Mouse (Mus musculus): ENCODE results near the gene Prr15. TPM values are rescaled to one million over a fixed set of nuclear protein-coding genes. Genes with fewer than 3 reads are reported as not detected.
A peak's percentile ranks its signal among the peaks of the same experiment; 100 is the strongest.

Gene Prr15
- 1 to 10 TPM in 1 of 2 experiments, under 1 TPM in 1; 0.59 to 1.0 TPM for total RNA-seq (2021)
- long read RNA-seq, experiment 1: 0 reads
- long read RNA-seq, experiment 2: 0 reads

DNA sequence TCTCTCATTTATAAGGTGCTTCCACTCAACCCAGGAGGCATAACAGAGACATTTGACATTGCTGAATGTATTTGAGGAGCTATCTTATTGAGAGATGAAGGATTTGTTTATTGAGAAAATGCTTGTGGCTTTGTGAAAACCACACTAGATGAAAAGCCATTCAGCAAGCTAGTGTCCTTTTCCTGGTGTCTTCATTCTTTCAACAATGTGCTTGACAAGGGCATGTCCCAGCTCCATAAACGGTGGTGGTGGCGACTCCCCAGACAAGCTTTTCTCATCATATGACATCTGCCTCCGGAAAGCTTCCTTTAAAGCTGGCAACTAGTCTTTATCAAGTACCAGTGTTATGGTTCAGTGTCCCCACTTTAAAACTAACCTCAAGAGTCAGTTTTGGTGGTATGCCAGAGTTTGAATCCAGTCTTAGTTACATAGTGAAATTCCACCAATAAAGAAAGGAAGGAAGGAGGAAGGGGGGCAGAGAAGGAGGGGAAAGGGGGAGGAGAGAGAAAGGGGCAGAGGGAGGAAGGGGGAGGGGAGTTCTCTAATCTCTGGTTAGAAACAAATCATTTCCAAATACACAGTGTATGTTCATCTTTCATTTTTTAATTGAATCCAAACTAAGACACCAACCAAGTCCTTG, at the start of gene Prr15:
Gene Prr15 (plus strand): TSS at position 590 of the 640 bp plus-strand sequence.
- DNase-seq (ENCODE audit: low spot score): no peak

DNA sequence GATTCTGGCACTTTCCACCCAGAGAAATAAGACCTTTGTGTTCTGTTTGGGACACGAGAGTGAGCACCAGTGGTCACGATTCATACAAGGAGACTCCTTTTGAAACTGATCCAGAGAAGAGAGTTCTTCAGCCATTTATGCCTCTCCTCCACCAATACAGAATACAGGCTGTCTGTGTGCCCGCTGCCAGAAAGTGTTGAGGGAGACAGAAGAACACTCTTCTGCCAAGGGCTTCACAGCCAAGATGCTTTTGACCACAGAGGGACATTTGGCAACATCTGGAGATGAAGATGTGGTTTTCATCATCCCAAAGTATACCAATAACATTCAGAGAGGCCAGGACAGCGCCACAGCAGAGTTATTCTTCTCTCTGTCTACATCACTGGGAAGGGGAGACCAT, 48.4 kb upstream of the Prr15 start:
- no peak for DNase-seq (ENCODE audit: low spot score)

DNA sequence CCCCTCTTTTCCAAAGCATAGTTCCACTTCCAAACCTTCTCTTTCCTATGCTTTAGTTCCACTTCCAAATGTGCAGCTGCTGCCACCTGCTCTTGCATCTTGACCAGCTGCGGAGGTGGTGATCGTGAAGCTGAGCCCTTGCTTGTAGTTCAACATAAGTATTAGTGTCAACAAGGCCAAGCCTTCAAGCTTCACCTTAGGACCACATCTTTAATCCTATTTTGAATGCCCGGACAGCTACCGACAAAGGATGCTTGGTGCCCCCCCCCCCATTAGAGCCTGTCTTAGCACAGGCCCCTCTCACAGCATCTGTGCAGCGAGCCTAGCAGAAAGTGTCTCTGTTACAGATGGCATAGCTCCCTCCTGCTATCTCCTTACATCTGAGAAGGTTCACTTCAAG, 47.8 kb upstream of the Prr15 start:
- no peak for DNase-seq (ENCODE audit: low spot score)

DNA sequence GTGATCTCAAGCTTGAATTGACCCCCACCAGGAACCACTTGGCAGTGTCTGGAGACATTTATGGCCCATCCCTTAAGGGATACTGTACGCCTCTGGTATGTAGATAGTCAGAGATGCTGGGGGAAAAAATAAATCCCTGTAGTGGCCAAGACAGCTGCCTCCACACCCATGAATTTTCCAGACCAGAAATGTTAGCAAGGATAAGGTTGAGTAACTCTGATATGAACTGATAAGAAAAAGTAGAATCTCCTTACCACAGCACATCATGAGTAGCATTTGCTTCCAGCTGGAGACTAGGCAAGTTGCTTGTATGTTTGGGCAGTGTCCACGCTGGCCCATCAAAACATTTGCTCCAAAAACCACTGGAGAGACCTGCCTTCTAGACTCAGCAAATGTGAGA, 47.0 kb upstream of the Prr15 start:
- no peak for DNase-seq (ENCODE audit: low spot score)

DNA sequence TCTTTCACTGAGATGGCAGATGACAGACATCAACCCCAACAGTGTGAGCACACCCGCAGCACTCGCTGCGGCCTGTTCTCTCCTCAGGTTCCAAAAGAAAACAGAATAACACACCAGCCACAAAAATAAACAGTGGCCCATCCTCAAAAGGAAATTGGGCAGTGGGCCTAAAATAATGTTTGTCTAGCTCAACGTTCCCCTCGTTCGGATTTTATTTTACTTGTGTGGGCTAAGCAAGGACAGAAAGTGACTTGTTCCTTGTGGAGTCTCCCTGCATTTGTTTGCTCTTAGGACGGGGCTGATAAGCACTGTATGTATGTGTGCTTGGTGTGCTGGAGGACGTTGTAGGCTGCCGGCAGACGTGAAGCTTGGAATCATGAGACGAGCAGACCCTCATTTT, 46.2 kb upstream of the Prr15 start:
- DNase-seq (ENCODE audit: low spot score): no peak

DNA sequence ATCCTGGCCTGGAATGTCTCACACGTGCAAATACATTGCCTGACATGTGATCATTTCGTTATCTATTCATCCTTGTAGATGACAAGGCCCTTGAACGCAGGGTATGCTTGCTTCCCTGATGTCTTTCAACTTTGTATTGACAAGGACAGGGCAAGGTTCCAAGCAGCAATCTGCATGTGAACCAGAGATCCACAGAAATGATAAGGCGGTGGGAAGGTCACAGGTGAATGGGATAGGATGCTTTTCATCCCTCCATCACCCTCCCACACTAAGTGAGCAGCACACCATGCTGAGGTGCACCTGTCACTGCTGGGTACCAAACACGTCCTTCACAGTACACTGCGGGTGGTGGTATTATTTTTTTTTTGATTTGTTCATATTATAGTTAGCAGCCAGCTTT, 45.4 kb upstream of the Prr15 start:
- DNase-seq (ENCODE audit: low spot score): no peak

DNA sequence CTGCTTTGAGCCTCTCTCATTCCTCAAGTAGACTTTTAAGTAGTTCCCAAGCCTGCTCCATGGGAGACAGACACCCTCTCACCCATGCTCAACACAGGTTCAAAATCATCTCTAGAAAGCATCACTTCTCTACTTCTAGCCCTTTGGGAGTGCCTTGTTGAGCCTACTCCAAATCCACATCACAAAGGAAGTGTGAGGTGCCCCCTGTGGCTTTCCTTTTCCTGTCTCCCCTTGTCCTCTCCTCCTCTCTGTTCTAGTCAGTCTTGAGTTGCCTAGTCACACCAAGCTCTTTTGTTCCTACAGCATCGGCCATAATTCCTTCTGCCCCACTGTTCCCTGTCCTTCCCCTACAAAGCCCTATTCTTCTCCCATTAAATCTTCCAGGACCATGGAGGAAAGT, 42.3 kb upstream of the Prr15 start:
- no peak for DNase-seq (ENCODE audit: low spot score)

DNA sequence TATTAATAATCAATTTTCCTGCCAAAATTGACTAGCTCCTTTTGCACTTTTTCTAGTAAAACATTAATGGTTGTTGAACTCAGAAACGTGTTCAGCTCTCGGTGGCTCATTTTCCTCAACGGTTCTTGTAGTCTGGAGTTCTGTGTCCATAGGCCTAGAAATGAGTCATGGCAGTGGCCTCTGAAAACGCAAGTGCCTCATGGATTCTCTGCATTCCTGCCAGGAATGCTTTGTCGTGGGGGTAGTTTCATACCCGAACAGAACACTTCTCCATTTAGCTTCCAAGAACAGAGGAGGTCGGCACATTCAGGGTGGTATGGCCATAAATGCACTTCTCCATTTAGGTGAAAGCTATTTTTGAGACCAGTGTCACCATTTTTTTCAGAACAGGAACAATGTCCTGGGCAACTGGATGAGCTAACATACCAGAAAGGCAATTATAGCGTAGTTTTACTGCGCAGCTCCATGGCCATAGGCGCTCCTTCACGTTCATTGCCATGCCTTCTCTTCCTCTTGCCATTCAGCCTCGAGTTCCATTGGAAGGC, 41.4 kb upstream of the Prr15 start:
- DNase-seq (ENCODE audit: low spot score): no peak

DNA sequence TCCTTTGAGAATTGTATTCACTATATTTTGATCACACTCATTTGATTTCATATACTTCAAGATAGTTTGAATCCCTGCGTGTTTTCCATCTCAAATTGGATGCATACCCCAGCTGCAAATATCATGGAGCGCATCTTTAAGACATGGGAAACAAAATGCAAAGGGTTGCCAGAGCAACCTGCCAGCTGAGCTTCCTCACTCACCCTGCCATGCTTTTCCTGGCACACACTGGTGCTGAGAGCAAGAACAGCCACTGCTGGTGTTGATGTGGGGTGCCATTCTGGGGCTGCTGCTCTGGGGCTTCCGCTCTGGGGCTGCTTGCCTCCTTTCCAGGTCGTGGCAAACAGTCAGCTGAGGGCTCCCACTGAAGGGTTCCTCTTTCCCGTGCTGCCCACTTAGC, 38.8 kb upstream of the Prr15 start:
- DNase-seq (ENCODE audit: low spot score): no peak

DNA sequence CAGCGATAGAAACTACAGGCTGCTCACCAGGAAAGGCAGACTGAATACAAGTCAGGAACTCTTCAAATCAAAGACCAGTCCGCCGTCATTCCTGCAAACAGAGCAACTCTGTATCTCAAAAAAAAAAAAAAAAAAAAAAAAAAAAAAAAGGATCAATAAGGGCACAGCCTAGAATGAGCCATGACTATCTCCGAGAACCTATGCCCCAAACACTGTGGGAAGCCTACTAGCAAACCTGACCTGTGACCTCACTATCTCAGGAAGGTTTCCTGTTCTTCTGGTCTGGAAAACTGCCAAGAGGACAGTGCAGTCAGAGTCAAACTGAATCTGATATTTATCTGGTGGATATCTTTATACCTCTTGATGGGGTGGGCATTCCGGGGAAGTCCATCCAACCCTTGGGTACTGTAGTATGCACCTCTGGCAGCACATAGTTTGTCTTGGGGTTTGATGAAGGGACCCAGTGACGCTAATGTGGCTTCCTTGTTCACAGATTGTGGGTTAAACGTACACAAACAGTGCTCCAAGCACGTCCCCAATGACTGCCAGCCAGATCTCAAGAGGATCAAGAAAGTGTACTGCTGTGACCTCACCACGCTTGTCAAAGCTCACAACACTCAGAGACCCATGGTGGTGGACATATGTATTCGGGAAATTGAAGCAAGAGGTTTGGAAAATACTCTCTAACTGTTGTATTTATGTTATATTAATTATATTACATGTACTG, 35.7 kb upstream of the Prr15 start:
- no peak for DNase-seq (ENCODE audit: low spot score)

DNA sequence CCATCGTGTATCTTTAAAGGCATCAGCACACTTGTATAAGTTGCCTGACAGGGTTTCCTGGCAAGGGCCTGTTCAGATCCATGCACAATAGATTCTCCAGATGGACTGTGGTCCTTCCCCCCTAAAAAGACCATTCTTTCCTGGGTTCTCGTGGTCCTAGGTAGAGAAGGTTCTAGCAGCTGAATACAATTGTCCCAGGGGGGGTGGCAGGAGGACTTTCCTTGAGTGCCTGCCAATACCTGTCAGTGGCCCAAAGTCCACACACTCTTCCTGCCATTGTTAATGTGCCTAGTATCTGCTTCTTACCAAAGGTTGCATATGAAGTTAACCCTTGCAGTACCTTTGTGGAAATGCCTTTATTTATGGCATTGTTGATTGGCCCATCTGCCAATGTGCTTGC, 28.4 kb upstream of the Prr15 start:
- DNase-seq (ENCODE audit: low spot score): no peak

DNA sequence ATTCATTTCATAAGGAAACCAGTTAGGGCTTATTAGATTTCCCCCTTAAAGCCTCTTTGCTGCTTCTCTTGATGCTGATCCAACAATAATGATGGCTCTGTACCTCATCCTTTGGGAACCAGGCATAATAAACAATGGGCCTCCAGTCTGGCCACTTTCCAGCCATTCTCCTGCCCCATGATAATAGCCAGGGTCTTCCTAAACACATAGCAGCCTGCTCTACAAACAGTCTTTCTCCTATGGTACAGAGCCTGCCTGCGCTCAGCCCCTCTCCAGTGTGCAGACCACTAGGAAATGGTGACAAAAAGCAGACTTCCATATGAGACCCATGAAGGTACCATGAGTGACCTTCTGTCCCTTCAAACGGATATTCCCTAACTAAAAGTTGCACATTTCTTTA, 26.2 kb upstream of the Prr15 start:
- no peak for DNase-seq (ENCODE audit: low spot score)

DNA sequence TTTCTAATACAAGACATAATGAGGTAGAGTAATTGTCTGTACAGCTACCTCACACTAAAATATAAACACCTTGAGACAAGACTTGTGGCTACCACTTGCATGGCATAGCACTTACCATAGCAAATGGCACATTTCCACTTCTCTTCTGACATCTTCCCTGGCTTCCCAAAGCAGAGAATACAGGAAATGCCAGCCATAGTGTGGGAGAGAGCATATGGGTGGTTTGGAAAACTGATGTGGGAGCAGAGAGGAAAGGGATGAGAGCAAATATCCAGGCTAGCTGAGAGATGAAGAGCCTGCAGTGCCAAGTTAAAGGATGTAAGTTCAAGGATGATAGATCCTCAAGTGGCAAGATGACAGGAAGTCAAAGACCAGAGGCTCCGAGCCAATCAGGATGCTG, 19.9 kb upstream of the Prr15 start:
- DNase-seq (ENCODE audit: low spot score): no peak

DNA sequence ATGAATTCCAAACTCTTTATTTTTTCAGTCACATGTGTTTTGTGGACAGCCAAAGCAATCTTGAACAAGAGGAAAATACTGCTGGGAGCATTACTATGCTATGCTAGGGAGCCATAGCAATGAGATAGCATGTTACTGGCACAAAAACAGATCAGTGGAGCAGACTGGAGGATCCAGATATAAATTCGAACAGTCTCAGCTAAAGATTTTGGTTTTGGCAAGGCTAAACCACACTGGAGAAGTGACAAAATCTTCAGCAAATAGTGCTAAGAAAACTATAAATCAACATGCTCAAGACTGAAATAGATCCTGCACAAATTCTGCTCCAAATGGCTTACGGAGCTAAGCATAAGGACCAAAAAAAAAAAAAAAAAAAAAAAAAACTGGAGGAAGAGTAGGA, 12.6 kb upstream of the Prr15 start:
- DNase-seq (ENCODE audit: low spot score): no peak

DNA sequence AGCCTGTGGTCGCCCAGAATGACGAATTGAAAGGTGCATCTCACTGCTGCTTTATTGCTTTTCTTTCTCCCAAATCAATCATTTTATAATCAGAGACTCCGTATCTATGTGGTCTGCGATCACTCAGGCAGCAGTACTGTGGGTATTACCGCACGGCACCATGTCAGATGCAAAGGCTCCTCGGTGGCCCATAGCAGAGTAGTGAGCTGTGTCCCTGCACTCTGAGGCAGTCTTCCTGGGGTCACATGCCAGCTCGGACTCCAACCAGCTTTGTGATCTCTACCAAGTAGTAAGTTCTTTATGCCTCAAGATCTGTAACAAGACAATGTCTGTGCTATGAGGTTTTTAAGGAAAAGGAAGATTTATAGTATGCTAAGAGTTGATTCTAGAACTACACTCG, 7.0 kb upstream of the Prr15 start:
- no peak for DNase-seq (ENCODE audit: low spot score)

DNA sequence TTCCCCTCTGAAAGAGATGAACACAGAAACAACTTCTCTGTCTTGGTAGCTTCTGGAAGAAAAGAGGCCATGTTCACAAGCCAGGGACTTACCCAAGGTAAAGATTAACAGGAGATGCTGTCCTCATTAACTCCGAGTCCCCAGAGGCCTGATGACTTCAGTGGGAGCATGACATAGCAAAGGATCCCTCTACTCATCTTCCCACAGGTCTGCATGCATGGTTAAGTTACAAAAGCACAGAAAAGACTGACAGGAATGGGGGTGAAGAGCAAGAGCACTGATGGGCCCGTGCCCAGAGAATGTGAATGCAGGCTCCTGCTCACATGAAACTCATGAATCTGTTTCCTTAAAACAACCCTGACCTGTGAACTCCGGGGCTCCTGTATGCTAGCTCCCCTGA, 6.4 kb upstream of the Prr15 start:
- DNase-seq (ENCODE audit: low spot score): no peak

DNA sequence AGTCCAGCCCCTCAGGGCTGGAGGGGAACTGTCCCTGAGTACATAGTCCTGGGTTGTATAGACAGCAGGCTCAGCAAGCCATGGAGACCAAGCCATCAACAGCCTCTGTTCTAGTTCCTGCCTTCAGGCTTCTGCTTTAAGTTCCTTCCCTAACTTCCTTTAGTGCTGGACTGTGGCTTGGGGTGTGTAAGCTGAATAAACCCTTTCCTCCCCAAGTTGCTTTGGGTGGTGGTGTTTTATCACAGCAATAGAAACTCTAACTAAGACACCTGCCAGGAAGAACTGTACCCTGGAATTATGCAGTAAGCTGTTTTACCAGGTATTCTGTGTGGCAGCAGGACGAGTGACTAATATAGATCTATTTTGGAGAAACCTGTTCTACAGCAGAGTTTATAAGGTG, 5.4 kb upstream of the Prr15 start:
- no peak for DNase-seq (ENCODE audit: low spot score)

DNA sequence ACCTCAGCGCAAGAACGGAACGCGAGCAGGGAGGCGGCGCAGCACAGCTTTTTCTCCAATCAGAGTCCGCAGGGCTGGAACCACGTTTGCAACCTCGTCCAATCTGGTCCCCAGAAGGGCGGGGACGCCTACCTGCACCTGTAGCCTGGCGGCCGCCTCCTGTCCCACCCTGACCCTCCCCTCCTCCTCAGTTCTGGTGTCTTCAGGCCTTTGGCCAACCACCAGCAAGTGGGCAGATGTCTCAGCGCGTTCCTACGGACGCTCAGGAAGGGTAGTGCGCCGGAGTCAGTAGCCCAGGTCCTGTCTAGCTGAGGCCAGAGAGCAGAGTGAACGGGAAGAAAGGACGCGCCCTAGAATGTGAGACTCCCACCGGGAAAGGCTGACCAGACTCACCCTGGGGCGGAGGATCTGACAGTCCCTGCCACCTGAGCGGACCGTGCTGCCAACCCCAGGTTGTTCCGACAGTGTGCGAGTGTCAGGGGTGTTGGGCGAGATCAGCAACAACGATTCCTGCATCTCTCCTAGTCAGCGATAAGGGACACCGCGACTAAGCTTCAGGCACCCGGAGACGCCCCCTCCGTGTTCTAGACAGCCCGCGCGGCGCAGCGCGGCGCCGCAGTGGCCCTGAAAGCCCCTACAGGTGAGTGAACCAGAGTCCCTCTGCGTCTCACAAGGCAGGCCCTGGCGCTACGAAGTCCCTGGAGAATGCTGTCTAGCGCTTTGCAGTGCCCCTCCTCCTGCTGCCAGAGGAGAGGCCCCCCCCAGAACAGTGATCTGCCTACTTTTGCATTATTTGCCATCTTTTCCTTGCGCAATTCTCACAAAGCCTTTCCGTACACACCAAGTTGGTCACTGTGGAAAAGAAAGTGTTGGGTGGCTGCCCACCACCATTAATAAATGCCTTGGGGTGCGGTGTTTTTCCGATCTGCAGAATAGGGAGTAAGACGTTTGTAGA, 1.3 kb downstream of the Prr15 start:
- peak; percentile 24 for DNase-seq (ENCODE audit: low spot score)

DNA sequence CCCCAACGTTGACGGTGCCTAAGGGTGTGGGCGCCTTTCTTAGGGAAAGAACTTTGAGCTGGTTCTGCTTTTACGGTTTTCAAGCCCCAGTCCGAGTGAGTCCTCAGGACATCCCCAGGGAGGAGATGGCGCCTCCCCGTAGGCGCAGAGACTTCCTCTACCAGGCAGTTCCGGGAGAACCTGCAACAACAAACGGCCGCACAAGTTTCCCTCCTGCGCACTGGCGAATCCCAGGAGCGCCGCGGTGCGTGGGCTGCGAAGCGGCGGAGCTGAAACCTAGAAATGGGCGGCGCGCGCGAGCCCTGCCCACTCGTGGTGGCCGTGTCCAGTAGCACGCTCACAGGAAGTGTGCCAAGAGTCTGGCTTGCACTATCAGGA, 2.0 kb downstream of the Prr15 start:
- DNase-seq (ENCODE audit: low spot score): peak; percentile 36

DNA sequence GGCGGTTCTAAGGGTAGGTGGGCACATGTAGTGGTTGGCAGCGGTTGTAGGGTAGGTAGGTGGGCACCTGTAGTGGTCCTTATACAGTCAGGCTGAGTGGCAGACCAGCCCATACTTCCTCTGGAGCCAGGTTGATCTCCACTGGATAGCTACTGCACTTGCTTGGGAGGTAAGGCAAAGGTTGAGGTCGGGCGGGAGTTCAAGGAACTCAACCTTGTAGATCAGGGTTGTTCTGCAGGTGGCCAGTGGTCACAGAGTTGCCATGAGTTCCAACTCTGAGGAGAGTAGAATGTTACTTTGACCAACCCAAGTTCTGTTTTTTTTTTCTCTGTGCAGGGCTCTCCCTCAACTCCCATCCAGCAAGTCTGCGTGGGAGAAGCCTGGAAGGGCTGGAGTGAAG, 3.1 kb downstream of the Prr15 start:
- no peak for DNase-seq (ENCODE audit: low spot score)

DNA sequence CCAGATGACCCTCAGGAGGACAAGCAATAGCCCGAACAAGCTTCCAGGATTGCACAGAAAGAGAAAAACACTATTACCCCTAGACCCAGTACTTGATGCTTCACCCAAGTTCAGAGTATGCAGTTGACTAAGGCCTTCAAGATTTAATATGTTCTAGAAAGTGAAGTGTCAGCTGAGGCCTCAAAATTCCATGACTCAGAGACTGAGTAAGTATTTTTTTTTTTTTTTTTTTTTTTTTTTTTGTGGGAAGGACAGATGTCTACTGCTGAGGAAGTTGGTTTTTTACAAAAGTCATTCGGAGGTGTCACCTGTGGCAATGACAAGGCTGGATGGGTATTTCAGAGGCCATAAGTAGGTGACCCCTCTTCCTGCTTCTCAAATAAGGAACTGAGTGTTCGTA, 4.0 kb downstream of the Prr15 start:
- no peak for DNase-seq (ENCODE audit: low spot score)

DNA sequence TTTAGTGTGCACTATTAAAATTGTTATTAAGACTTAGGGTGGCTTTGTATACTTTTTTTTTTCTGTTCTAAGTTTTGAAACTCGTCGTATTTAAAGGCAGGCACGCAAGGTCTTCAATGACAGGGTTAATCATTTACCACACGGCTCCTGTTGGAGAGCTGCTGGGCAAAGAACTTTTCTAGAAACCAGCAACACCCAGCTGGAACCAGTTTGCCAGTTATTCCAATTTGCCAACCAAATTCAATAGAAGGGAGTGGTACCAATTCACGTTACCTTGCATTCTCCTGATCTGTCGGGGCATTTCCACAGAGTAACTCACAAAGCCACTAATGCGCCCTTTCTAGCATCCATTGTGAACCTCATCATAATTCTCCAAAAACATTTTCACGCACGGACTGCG, 4.5 kb downstream of the Prr15 start:
- DNase-seq (ENCODE audit: low spot score): no peak
